Mouse (Mus musculus) neural tube, embryonic 13.5 days (tissue): ENCODE results near the gene Gm49333. TPM values are rescaled to one million over a fixed set of nuclear protein-coding genes. Genes with fewer than 3 reads are reported as not detected.

Source experiments
- ATAC-seq: fragments of 200-750 bp; cut with Nextera tagmentation; 2 replicates; pipeline ENCODE4 v1.8.0; 2017; ENCODE audit warnings: low read depth, mild to moderate bottlenecking, moderate TSS enrichment, moderate library complexity
- H3K27ac ChIP-seq: fragments of 300-500 bp; sonication (generic); replicated peaks from 2 replicates; pipeline ENCODE4 v1.5.1; 2015; ENCODE audit warnings: moderate library complexity, mild to moderate bottlenecking, inconsistent platforms
- H3K27me3 ChIP-seq: fragments of 300-500 bp; sonication (generic); 2 replicates; pipeline ENCODE4 v1.6.1; 2015; ENCODE audit warnings: mild to moderate bottlenecking, inconsistent platforms
- H3K36me3 ChIP-seq: fragments of 300-500 bp; sonication (generic); 2 replicates; pipeline ENCODE4 v1.6.1; 2015; ENCODE audit warnings: mild to moderate bottlenecking, inconsistent platforms
- H3K4me1 ChIP-seq: fragments of 300-500 bp; sonication (generic); replicated peaks from 2 replicates; pipeline ENCODE4 v1.6.1; 2015; ENCODE audit warnings: inconsistent platforms
- H3K4me2 ChIP-seq: fragments of 300-500 bp; sonication (generic); 2 replicates; pipeline ENCODE4 v1.6.1; 2015; ENCODE audit warnings: inconsistent platforms, mild to moderate bottlenecking, moderate library complexity
- H3K4me3 ChIP-seq: fragments of 300-500 bp; sonication (generic); 2 replicates; pipeline ENCODE4 v1.5.1; 2015; ENCODE audit warnings: mild to moderate bottlenecking, inconsistent platforms
- H3K9ac ChIP-seq: fragments of 300-500 bp; sonication (generic); 2 replicates; pipeline ENCODE4 v1.6.1; 2015; ENCODE audit warnings: moderate library complexity, mild to moderate bottlenecking, inconsistent platforms
- H3K9me3 ChIP-seq: fragments of 300-500 bp; sonication (generic); 2 replicates; pipeline ENCODE4 v1.6.1; 2016; ENCODE audit warnings: inconsistent platforms
- WGBS: fragments of 180-500 bp; shearing (Covaris S2); methylation state at CpG from one replicate; pipeline ENCODE4 v1.1.7; 2015; 5-methylcytosine and 5-hydroxymethylcytosine counted together
- polyA plus RNA-seq: library from polyadenylated mRNA; unstranded; fragments of >200 nt; fragmentation: Nextera tagmentation; extraction: Ambion mirVana; gene quantifications from 2 replicates; pipeline ENCODE4 v1.2.1, GENCODE M21; 2015

Gene Gm49333
- polyA plus RNA-seq: 1.4 TPM in 1 of 2 replicates, not detected in the other

GRCm38 (mm10) chr16:20611357-20612227, at the start of gene Gm49333, which contains the start of the genes Eef1akmt4 and Alg3:
Gene Gm49333 (plus strand): TSS chr16:20611610.
Gene Eef1akmt4 (plus strand): TSS chr16:20611593.
Gene Alg3 (minus strand): TSS chr16:20611735.
- peaks cover 29% of the 10 kb centered on the region for H3K4me1 ChIP-seq
- peak within 1 kb of the TSS; percentile 90 for H3K27ac ChIP-seq
- peak within 1 kb of the TSS; percentile 84 for H3K4me3 ChIP-seq
- no peaks in the 10 kb centered on the region for H3K9me3 ChIP-seq
- peaks cover 26% of the 10 kb centered on the region for H3K36me3 ChIP-seq
- 2% methylated on average over 41 of the region's 41 CpGs for WGBS
- peak within 1 kb of the TSS; percentile 84 for H3K4me2 ChIP-seq
- H3K9ac ChIP-seq: peak within 1 kb of the TSS; percentile 92
- ATAC-seq: peak; percentile 93
- H3K27me3 ChIP-seq: no peaks in the 10 kb centered on the region

DNA sequence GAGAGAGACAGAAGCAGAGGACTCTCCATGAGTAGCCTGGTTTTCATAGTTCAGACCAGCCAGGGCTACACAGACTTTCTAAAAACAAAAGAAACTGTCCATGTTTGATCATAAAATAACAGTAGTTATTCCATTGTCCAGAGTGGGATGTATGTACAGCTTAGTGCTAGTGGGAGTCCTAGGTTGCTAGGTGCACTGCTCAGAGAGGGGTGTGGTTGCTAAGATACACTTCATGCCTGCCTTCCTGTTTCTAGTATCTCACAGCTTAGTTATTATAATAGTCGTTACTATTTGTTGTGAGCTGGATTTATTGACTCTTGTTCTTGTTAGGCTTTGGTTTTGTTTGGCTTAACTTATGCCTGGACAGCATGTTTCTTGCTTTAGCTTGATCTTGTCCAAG, 46.3 kb upstream of the Gm49333 start:
- H3K9me3 ChIP-seq: no peaks in the 10 kb centered on the region
- no peaks in the 10 kb centered on the region for H3K27me3 ChIP-seq
- no peak for ATAC-seq
- no peak overlapping the region for H3K27ac ChIP-seq
- WGBS: 52% methylated on average over 1 of the region's 1 CpGs
- H3K4me3 ChIP-seq: no peak overlapping the region
- H3K9ac ChIP-seq: no peak overlapping the region
- no peak overlapping the region for H3K4me2 ChIP-seq
- H3K4me1 ChIP-seq: no peaks in the 10 kb centered on the region
- H3K36me3 ChIP-seq: peaks cover 35% of the 10 kb centered on the region

DNA sequence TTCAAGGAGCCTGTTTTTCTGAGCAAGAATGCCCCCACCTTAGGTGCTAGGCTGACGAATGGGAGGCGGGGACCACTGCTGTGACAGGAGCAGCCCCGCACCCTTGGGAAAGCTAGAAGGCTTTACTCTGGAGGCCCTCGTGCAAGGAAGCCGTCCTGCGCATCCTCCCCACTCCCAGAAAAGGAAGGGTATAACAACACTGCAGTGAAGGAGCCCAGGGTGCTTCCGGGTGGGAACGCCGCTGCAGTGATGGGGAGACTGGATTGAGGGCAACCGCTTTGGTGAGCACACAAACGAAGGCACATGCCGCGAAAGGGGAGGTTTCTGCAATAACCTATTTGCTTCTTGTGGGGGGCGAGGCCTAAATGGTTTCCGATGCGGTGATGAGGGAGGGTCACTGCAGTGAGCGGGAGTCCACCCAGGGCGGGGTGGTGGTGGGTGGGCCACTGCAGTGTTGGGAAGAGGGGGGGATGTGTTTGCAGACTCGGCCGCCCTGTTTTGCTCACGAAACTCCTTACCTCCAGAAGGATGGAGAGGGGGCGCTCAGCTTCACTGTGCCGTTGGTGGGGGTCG, 22.0 kb upstream of the Gm49333 start, which contains the start of gene Vwa5b2:
Gene Vwa5b2 (plus strand): TSS at position 106 of the 573 bp plus-strand sequence.
- peaks cover 70% of the 10 kb centered on the region for H3K27me3 ChIP-seq

DNA sequence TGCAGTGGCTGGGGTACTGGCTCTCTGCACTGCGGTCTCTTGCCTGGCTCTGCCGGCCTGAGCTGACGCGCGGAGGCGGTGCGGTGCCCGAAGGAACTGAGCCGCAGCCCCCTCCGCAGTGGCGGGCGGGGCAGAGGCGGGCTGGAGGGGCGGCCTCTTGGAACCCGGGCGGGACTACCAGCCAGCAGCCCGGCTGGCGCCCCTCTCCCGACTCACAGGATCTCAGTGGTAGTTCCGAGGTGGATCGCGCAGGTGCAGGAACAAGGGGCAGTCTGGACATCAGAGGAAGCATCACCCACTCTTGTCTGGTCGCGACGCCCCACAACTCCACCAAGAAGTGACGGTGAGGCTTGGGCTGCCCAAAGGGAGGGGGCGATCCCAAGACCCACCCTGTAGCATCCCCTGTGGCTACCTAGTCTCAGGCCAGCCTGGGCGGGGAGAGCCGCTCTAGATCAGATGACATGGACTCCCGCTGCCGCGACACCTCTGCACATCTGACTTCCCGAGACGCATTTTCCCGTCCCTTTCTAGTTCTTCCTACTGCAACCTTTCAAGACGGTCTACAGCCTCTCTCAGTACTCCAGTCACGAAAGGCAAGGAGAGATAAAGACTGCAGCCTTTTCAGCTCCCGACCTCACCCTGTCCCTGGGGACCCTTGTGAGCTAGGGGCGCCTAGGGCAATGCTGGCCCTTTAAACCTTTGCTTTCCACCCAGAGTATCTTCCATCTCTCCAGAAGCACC, 21.3 kb upstream of the Gm49333 start:
- H3K27ac ChIP-seq: peak overlapping the region; percentile 67
- H3K9ac ChIP-seq: peak overlapping the region; percentile 79
- peaks cover 77% of the 10 kb centered on the region for H3K27me3 ChIP-seq
- H3K4me3 ChIP-seq: peak overlapping the region; percentile 55
- no peaks in the 10 kb centered on the region for H3K36me3 ChIP-seq
- peak; percentile 85 for ATAC-seq
- peaks cover 28% of the 10 kb centered on the region for H3K4me1 ChIP-seq
- H3K4me2 ChIP-seq: peak overlapping the region; percentile 70
- WGBS: under 1% methylated on average over 39 of the region's 39 CpGs
- H3K9me3 ChIP-seq: no peaks in the 10 kb centered on the region

More for the DNA sequence above, 22.0 kb upstream of the Gm49333 start, which contains the start of gene Vwa5b2:
- Histone ChIP-seq H3K9ac (peak within 1 kb of the TSS; percentile 79), H3K4me2 (peak within 1 kb of the TSS; percentile 70), H3K36me3 (no peaks in the 10 kb centered on the region), H3K4me1 (peaks cover 28% of the 10 kb centered on the region), H3K4me3 (peak within 1 kb of the TSS; percentile 55), H3K27ac (peak within 1 kb of the TSS; percentile 67), H3K9me3 (no peaks in the 10 kb centered on the region)
- WGBS: under 1% methylated on average over 24 of the region's 24 CpGs
- peak; percentile 78 for ATAC-seq

DNA sequence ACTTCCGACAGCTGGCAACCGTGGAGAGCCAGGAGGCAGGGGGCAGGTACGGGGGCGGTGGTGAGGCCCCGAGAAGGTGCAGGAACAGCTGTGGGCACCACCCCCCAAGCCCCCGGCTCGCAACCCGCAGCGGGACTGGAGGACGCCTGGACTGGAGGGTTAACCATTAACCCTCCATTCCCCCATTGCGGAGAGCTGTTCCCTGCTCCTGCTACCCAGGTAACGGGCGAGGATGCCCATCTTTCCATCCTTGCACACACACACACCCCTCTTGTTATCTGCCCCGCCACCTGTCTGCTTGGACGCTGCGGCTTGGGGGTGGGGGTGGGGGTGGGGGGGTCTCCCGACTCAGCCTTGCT, 20.8 kb upstream of the Gm49333 start:
- Histone ChIP-seq H3K9me3 (no peaks in the 10 kb centered on the region), H3K27me3 (peaks cover 78% of the 10 kb centered on the region), H3K36me3 (no peaks in the 10 kb centered on the region), H3K27ac (no peak overlapping the region), H3K4me2 (peak overlapping the region; percentile 70), H3K9ac (peak overlapping the region; percentile 79), H3K4me1 (peaks cover 28% of the 10 kb centered on the region), H3K4me3 (peak overlapping the region; percentile 55)
- 2% methylated on average over 17 of the region's 17 CpGs for WGBS
- peak; percentile 2; the same call in 1 of the 2 replicates for ATAC-seq

DNA sequence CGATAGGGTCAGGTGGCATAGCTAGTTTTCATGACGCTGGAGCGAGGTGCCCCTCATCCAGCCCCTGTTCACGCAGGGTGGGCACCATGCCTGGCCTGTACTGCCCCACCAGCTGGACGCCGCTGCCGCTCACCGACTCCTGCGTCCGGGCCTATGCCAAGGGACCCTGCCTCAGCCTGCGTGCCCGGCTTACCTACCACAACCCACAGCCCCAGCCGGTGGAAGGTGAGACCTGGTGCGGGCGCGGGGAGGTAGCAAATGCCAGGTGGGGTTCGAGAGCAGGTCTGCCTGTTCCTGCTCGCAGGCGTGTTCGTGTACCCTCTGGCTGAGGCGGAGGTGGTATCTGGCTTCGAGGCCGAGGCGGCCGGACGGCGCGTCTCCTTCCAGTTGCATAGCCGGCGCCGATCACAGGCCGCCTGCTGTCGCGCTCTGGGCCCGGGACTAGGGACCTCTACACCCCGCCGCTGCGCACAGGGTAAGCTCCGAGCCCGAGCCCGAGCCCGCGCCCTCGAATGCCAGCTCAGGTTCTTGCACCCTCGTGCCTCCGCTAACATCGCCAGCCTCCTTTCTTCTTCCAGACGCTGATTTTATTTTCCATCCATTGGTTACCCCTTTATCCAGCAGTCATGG, 20.2 kb upstream of the Gm49333 start:
- H3K9ac ChIP-seq: peak overlapping the region; percentile 79
- H3K4me2 ChIP-seq: peak overlapping the region; percentile 70
- peaks cover 79% of the 10 kb centered on the region for H3K27me3 ChIP-seq
- 4% methylated on average over 48 of the region's 48 CpGs for WGBS
- H3K4me3 ChIP-seq: peak overlapping the region; percentile 55
- H3K27ac ChIP-seq: no peak overlapping the region
- no peaks in the 10 kb centered on the region for H3K9me3 ChIP-seq
- ATAC-seq: peak; percentile 28
- H3K36me3 ChIP-seq: no peaks in the 10 kb centered on the region
- peaks cover 28% of the 10 kb centered on the region for H3K4me1 ChIP-seq

GRCm38 (mm10) chr16:20595060-20595673, 16.2 kb upstream of the Gm49333 start:
- Histone ChIP-seq H3K4me1 (peaks cover 16% of the 10 kb centered on the region), H3K27ac (no peak overlapping the region), H3K9me3 (no peaks in the 10 kb centered on the region), H3K4me3 (no peak overlapping the region), H3K27me3 (peaks cover 56% of the 10 kb centered on the region), H3K4me2 (no peak overlapping the region), H3K9ac (no peak overlapping the region), H3K36me3 (no peaks in the 10 kb centered on the region)
- 86% methylated on average over 7 of the region's 7 CpGs for WGBS
- ATAC-seq: no peak

- Histone ChIP-seq H3K36me3 (no peaks in the 10 kb centered on the region), H3K4me1 (peaks cover 10% of the 10 kb centered on the region), H3K27me3 (peaks cover 50% of the 10 kb centered on the region), H3K27ac (no peak overlapping the region), H3K4me2 (no peak overlapping the region), H3K9ac (no peak overlapping the region), H3K9me3 (no peaks in the 10 kb centered on the region), H3K4me3 (no peak overlapping the region)
- WGBS: 92% methylated on average over 4 of the region's 4 CpGs
- no peak for ATAC-seq
Observed at GRCm38 (mm10) chr16:20595737-20596136, 15.7 kb upstream of the Gm49333 start.

GRCm38 (mm10) chr16:20596687-20597441, 14.5 kb upstream of the Gm49333 start:
- Histone ChIP-seq H3K27ac (no peak overlapping the region), H3K4me2 (no peak overlapping the region), H3K36me3 (no peaks in the 10 kb centered on the region), H3K4me1 (no peaks in the 10 kb centered on the region), H3K27me3 (peaks cover 39% of the 10 kb centered on the region), H3K9ac (no peak overlapping the region), H3K9me3 (no peaks in the 10 kb centered on the region), H3K4me3 (no peak overlapping the region)
- 71% methylated on average over 7 of the region's 7 CpGs for WGBS
- no peak for ATAC-seq

- H3K36me3 ChIP-seq: peaks cover 20% of the 10 kb centered on the region
Observed at GRCm38 (mm10) chr16:20600511-20600910, 10.9 kb upstream of the Gm49333 start.

More at GRCm38 (mm10) chr16:20600511-20600910, 10.9 kb upstream of the Gm49333 start:
- H3K27me3 ChIP-seq: peaks cover 2% of the 10 kb centered on the region; the same call in 1 of the 2 replicates
- no peak overlapping the region for H3K4me2 ChIP-seq
- WGBS: 69% methylated on average over 5 of the region's 5 CpGs
- H3K4me1 ChIP-seq: peaks cover 13% of the 10 kb centered on the region
- no peak overlapping the region for H3K4me3 ChIP-seq
- no peaks in the 10 kb centered on the region for H3K9me3 ChIP-seq
- no peak overlapping the region for H3K27ac ChIP-seq
- 0 out of 2 replicates have a peak, but pooled peaks have one; percentile 19 for ATAC-seq
- no peak overlapping the region for H3K9ac ChIP-seq
